Mouse (Mus musculus): Measurements from ENCODE around the gene Pax2. TPM values are rescaled to one million over a fixed set of nuclear protein-coding genes. Genes with fewer than 3 reads are reported as not detected.

The Pax2 gene
- polyA plus RNA-seq, 1 experiment from 2014 or later: 11.9 TPM

DNA sequence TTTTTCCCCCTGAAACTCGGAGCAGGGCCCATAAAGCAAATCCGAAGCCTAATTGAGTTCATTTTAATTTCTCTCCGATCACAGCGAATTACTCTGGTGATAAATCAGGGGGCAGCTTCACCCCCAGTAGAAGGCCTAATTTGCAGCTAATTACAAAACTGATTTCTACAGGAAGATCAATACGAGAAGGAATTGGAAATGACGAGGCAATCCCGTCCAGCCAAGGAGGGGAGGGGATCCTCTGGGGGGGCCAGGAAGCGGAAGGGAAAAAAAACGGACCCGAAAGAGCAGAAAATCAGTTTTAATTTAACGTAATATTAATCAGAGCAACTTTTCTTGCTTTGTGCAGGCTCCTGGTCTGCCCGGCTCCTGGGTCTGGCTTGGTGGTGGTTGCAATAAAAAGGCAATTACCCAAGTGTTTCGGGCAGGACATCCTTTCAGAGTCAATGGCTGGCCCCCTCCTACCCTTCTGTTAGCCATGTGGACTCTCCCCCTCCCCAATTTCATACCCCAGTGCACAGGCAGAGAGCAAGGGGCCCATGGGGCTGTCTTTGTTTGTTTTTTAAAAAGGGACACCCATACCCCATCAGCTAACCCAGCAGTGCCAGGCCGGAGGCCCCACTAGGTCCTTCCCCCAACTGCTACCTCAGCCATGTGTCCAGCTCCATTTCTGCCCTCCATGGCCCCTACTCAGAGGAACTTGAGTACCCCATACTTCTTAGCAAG lies 61.7 kb downstream of the Pax2 start:
- Histone ChIP-seq H3K27me3 (replicated peaks; ENCODE audit: control insufficient read depth, insufficient read depth, low read length) (no peaks in the 10 kb centered on the region), H3K4me1 (ENCODE audit: control insufficient read depth, insufficient read depth, low read depth, low read length) (peaks cover 2% of the 10 kb centered on the region; the same call in 1 of the 2 replicates), H3K4me3 (ENCODE audit: low read length) (no peak overlapping the region), H3K4me2 (ENCODE audit: low read length) (no peak overlapping the region), H3K9ac (ENCODE audit: low read depth, low read length) (no peak overlapping the region), H3K27ac (ENCODE audit: low read depth, low read length) (peak overlapping the region; percentile 9; the same call in 1 of the 2 replicates), H3K36me3 (ENCODE audit: control insufficient read depth, insufficient read depth, low read length) (no peaks in the 10 kb centered on the region), H3K9me3 (ENCODE audit: control insufficient read depth, low read length) (no peaks in the 10 kb centered on the region)
- ATAC-seq: peak; percentile 19; the same call in 1 of the 2 replicates
- 41% methylated on average over 14 of the region's 14 CpGs for WGBS

DNA sequence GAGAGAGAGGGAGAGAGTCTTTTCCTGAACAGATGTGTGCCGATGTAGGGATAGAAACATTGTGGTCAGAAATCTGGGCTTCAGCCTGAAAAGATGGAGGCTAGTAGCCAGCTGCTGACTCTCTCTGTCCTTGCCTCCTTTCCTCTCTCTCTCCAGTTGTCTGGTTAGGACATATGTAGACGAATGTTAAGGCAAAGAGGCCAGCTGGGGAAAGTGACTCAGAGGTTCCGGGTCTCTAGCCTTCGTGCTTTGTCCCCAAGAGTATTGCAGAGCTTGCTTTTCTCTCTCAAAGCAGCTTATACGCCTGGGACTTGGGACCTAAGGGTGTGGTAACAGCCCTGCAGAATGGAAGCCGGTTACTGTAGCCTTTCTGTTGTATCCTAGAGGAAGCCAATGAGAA lies 62.8 kb downstream of the Pax2 start:
- Histone ChIP-seq H3K27ac (ENCODE audit: low read depth, low read length) (no peak overlapping the region), H3K27me3 (replicated peaks; ENCODE audit: control insufficient read depth, insufficient read depth, low read length) (no peaks in the 10 kb centered on the region; the same call in 1 of the 2 replicates), H3K4me2 (ENCODE audit: low read length) (no peak overlapping the region), H3K9ac (ENCODE audit: low read depth, low read length) (no peak overlapping the region), H3K36me3 (ENCODE audit: control insufficient read depth, insufficient read depth, low read length) (no peaks in the 10 kb centered on the region), H3K9me3 (ENCODE audit: control insufficient read depth, low read length) (no peaks in the 10 kb centered on the region), H3K4me3 (ENCODE audit: low read length) (no peak overlapping the region), H3K4me1 (ENCODE audit: control insufficient read depth, insufficient read depth, low read depth, low read length) (peaks cover 2% of the 10 kb centered on the region; the same call in 1 of the 2 replicates)
- no peak for ATAC-seq
- WGBS: 66% methylated on average over 6 of the region's 6 CpGs

DNA sequence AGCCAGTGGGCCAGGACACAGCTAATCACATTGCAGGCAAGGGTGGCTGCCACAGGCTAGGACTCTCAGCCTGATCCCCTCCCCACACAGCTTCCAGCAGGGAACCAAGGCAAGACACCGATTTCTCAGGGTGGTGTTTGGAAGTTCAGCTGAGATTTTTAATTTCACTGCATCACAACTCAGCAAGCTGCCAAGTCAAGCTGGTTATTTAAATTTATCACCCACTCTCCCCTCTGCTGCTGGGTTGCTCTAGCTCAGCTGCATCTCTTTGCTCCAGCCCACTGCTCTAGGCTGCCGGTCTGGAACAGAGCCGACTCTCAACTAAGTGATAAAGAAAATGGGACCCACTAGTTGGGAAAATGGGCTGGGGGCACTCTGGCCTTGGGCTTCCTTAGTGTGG lies 65.7 kb downstream of the Pax2 start:
- no peak for ATAC-seq
- H3K9me3 ChIP-seq (ENCODE audit: control insufficient read depth, low read length): no peaks in the 10 kb centered on the region
- no peaks in the 10 kb centered on the region for H3K36me3 ChIP-seq (ENCODE audit: control insufficient read depth, insufficient read depth, low read length)
- H3K27ac ChIP-seq (ENCODE audit: low read depth, low read length): no peak overlapping the region
- WGBS: 54% methylated on average over 3 of the region's 3 CpGs
- no peak overlapping the region for H3K9ac ChIP-seq (ENCODE audit: low read depth, low read length)
- no peak overlapping the region for H3K4me3 ChIP-seq (ENCODE audit: low read length)
- peaks cover 10% of the 10 kb centered on the region; the same call in 1 of the 2 replicates for H3K4me1 ChIP-seq (ENCODE audit: control insufficient read depth, insufficient read depth, low read depth, low read length)
- H3K27me3 ChIP-seq (replicated peaks; ENCODE audit: control insufficient read depth, insufficient read depth, low read length): peaks cover 2% of the 10 kb centered on the region
- no peak overlapping the region for H3K4me2 ChIP-seq (ENCODE audit: low read length)

DNA sequence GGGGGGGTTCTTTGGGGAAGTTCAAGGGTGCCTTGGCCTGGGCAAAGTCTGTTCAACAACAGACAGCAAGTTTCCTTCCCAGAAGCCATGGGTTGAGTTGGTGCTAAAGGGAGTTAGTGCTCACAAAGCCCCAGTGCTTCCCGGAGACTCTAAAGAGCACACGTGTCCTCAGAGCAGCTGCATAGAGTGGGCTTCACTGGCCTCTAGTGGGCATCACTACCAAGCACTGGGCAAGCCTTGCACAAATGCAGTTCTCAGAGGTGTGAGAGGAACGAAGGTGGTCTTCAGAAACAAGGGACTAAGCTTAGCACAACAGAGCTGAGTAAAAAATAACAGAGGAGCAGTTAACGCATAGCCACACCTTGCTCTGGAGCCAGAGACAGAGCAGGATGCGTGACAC lies 66.5 kb downstream of the Pax2 start:
- Histone ChIP-seq H3K9ac (ENCODE audit: low read depth, low read length) (no peak overlapping the region), H3K4me1 (ENCODE audit: control insufficient read depth, insufficient read depth, low read depth, low read length) (peaks cover 10% of the 10 kb centered on the region; the same call in 1 of the 2 replicates), H3K27me3 (replicated peaks; ENCODE audit: control insufficient read depth, insufficient read depth, low read length) (peaks cover 2% of the 10 kb centered on the region), H3K36me3 (ENCODE audit: control insufficient read depth, insufficient read depth, low read length) (no peaks in the 10 kb centered on the region), H3K4me3 (ENCODE audit: low read length) (no peak overlapping the region), H3K9me3 (ENCODE audit: control insufficient read depth, low read length) (no peaks in the 10 kb centered on the region), H3K4me2 (ENCODE audit: low read length) (no peak overlapping the region), H3K27ac (ENCODE audit: low read depth, low read length) (no peak overlapping the region)
- 67% methylated on average over 5 of the region's 5 CpGs for WGBS
- ATAC-seq: no peak

DNA sequence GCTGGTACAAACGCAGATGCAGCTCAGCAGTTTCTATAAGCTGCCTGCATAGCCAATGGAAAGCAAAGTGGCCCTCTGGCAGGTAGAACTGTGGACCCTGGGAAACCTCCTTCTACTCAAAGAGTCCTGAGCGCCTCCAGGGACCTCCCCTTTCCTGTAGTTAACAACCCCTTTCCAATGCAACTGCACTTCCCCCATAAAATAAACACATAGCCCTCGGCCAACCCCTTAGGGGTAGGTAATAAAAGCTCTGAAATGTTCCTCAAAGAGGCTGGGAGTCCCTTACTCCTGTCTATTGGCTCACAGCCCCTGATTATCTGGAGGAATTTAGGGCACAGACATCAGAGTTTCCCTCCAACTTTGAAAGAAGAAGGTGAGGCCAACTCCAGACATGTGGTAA lies 67.8 kb downstream of the Pax2 start:
- H3K27ac ChIP-seq (ENCODE audit: low read depth, low read length): no peak overlapping the region; the same call in 1 of the 2 replicates
- 62% methylated on average over 3 of the region's 3 CpGs for WGBS
- ATAC-seq: no peak
- H3K27me3 ChIP-seq (replicated peaks; ENCODE audit: control insufficient read depth, insufficient read depth, low read length): peaks cover 5% of the 10 kb centered on the region
- H3K4me2 ChIP-seq (ENCODE audit: low read length): no peak overlapping the region
- no peaks in the 10 kb centered on the region for H3K9me3 ChIP-seq (ENCODE audit: control insufficient read depth, low read length)
- H3K9ac ChIP-seq (ENCODE audit: low read depth, low read length): no peak overlapping the region
- H3K4me1 ChIP-seq (ENCODE audit: control insufficient read depth, insufficient read depth, low read depth, low read length): peaks cover 10% of the 10 kb centered on the region; the same call in 1 of the 2 replicates
- no peaks in the 10 kb centered on the region for H3K36me3 ChIP-seq (ENCODE audit: control insufficient read depth, insufficient read depth, low read length)
- no peak overlapping the region for H3K4me3 ChIP-seq (ENCODE audit: low read length)

DNA sequence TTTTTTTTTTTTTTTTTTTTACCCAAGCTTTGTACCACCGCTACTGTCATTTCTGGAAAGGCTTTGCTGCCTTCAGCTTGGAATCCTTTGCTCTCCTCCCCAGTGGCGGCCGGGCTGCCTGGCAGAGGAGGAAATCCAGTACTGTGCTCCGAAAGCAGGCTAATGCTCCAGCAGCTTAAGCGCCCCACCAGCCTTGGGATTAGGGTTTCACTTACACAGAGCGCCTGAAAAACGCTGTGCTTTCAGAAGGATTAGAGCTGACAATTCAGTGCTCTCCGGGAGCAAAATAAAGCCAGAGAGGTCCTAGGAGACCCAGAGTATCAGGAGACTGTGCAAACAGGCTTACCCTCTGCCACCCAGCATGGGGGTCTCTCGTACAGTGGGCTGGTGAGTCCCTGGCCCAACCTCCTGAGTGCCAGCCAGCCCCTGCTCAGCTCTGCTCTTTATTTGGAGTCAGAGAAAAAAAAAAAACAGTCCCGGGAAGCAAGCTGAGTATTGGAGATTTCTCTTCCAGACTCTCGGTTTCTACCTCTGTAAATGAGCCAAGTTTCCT lies 69.4 kb downstream of the Pax2 start:
- no peaks in the 10 kb centered on the region for H3K9me3 ChIP-seq (ENCODE audit: control insufficient read depth, low read length)
- 23% methylated on average over 11 of the region's 11 CpGs for WGBS
- H3K27me3 ChIP-seq (replicated peaks; ENCODE audit: control insufficient read depth, insufficient read depth, low read length): peaks cover 5% of the 10 kb centered on the region
- H3K4me1 ChIP-seq (ENCODE audit: control insufficient read depth, insufficient read depth, low read depth, low read length): peaks cover 10% of the 10 kb centered on the region; the same call in 1 of the 2 replicates
- H3K4me2 ChIP-seq (ENCODE audit: low read length): no peak overlapping the region
- H3K27ac ChIP-seq (ENCODE audit: low read depth, low read length): 0 out of 2 replicates have a peak overlapping the region, but pooled peaks have one; percentile 51
- no peak for ATAC-seq
- no peaks in the 10 kb centered on the region for H3K36me3 ChIP-seq (ENCODE audit: control insufficient read depth, insufficient read depth, low read length)
- no peak overlapping the region for H3K9ac ChIP-seq (ENCODE audit: low read depth, low read length)
- no peak overlapping the region for H3K4me3 ChIP-seq (ENCODE audit: low read length)

DNA sequence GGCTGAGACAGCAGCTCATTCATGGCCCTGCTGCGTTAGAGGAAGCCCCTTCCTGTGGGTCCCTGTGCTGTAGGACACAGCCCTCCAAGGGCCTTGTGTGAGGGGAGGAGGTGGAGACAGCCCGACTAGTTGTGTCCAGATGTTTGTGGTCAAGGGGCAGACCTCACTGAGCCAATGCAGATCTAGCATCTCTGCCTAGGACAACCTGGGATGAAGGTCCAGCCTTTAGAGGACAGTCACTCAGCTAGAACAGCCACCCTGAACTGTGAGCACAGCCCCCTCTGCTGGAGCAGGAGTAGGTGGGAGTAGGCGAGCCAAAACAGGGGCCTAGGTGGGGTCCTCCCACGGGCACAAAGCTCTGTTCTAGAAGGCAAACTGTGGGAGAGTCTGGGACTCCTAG lies 70.0 kb downstream of the Pax2 start:
- H3K4me1 ChIP-seq (ENCODE audit: control insufficient read depth, insufficient read depth, low read depth, low read length): peaks cover 9% of the 10 kb centered on the region; the same call in 1 of the 2 replicates
- no peak overlapping the region for H3K4me2 ChIP-seq (ENCODE audit: low read length)
- H3K9me3 ChIP-seq (ENCODE audit: control insufficient read depth, low read length): no peaks in the 10 kb centered on the region
- 0 out of 2 replicates have a peak overlapping the region, but pooled peaks have one; percentile 51 for H3K27ac ChIP-seq (ENCODE audit: low read depth, low read length)
- no peak overlapping the region for H3K4me3 ChIP-seq (ENCODE audit: low read length)
- no peak overlapping the region for H3K9ac ChIP-seq (ENCODE audit: low read depth, low read length)
- no peaks in the 10 kb centered on the region for H3K36me3 ChIP-seq (ENCODE audit: control insufficient read depth, insufficient read depth, low read length)
- peaks cover 5% of the 10 kb centered on the region for H3K27me3 ChIP-seq (replicated peaks; ENCODE audit: control insufficient read depth, insufficient read depth, low read length)
- no peak for ATAC-seq
- WGBS: 35% methylated on average over 4 of the region's 4 CpGs

DNA sequence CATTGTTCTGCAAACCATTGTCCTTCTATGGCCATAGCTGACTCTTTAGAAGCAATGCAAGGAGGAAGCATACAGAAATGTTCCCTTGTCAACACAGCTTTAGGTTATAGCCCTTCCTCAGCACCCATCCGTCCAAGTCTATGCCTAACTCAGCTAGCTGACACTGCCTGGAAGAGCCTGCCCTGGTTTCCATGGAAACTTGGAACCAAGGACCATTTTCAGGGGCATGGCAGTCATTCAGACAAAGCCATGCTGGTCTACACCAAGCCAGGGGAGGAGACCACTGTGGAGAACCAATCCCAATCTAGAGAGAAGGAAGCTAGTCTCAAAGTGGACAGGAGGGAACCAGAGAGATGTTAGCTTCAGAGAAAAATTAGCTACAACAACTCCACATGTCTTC lies 77.5 kb downstream of the Pax2 start:
- H3K9me3 ChIP-seq (ENCODE audit: control insufficient read depth, low read length): no peaks in the 10 kb centered on the region
- no peak overlapping the region for H3K4me2 ChIP-seq (ENCODE audit: low read length)
- ATAC-seq: no peak
- WGBS: 14% methylated on average over 1 of the region's 1 CpGs
- H3K4me1 ChIP-seq (ENCODE audit: control insufficient read depth, insufficient read depth, low read depth, low read length): peaks cover 26% of the 10 kb centered on the region
- peaks cover 37% of the 10 kb centered on the region for H3K27me3 ChIP-seq (replicated peaks; ENCODE audit: control insufficient read depth, insufficient read depth, low read length)
- no peak overlapping the region for H3K27ac ChIP-seq (ENCODE audit: low read depth, low read length)
- no peaks in the 10 kb centered on the region for H3K36me3 ChIP-seq (ENCODE audit: control insufficient read depth, insufficient read depth, low read length)
- H3K9ac ChIP-seq (ENCODE audit: low read depth, low read length): no peak overlapping the region
- no peak overlapping the region for H3K4me3 ChIP-seq (ENCODE audit: low read length)

DNA sequence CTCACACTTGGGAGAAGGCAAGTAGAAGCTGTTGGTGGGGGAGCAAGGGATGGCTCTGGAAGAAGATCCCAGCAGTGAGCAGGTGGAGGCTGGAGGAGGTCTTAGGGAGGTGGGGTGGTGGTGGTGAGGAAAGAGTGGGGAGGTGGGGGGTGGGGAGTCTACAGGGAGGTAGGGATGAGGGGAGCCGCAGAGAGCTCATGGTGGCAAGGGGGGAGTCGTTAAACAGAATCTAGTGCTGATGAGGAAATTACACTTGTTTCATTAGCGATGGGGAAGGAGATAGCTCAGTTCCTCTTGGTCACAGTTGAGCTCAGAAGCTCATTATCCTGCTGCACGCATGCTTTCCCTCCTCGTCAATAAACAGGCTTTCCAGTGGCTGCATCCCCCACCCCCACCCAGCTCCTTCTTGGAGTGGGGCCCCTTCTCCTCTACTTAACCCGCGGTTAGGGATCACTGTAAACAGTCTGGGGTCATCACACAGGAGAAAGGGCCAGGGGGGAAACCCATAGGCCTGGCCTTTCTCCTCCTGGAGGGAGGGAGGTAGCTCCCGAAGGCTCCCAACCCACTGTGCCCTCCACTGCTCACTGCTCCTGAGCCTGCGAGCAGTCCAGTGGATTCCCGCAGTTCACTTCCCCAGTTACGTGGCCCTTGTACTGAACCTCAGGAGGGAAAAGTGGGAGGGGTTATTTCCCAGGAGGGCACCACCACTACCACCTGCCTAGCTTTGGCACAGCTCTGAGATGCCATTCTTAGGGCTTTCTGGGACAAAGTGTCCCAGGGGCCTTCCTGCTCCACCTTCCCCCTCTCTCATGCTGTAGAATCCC lies 78.6 kb downstream of the Pax2 start:
- Histone ChIP-seq H3K4me3 (ENCODE audit: low read length) (no peak overlapping the region), H3K27ac (ENCODE audit: low read depth, low read length) (peak overlapping the region; percentile 48), H3K9ac (ENCODE audit: low read depth, low read length) (no peak overlapping the region)

More for the DNA sequence above, 78.6 kb downstream of the Pax2 start:
- Histone ChIP-seq H3K9me3 (ENCODE audit: control insufficient read depth, low read length) (no peaks in the 10 kb centered on the region), H3K36me3 (ENCODE audit: control insufficient read depth, insufficient read depth, low read length) (no peaks in the 10 kb centered on the region), H3K27me3 (replicated peaks; ENCODE audit: control insufficient read depth, insufficient read depth, low read length) (peaks cover 45% of the 10 kb centered on the region), H3K4me1 (ENCODE audit: control insufficient read depth, insufficient read depth, low read depth, low read length) (peaks cover 26% of the 10 kb centered on the region), H3K4me2 (ENCODE audit: low read length) (no peak overlapping the region)
- 10% methylated on average over 11 of the region's 11 CpGs for WGBS
- ATAC-seq: peak; percentile 48

Measured in hindbrain, embryonic 16.5 days (tissue).